Mouse (Mus musculus) CH12.LX (cell line): ENCODE measurements around the gene Ostm1.

Experiments used
- CHD2 ChIP-seq: IDR thresholded peaks from 2 replicates; pipeline ENCODE4 v1.6.1; 2011; ENCODE audit warnings: low read length, improper control_type of control experiment
- CTCF ChIP-seq, 2 experiments: IDR thresholded peaks in 1 of 2; conservative IDR thresholded peaks in 1 of 2; 2 replicates each; pipeline ENCODE4 v1.5.1; 2011 to 2012; ENCODE audit warnings: low read depth in 2 of 2, low read length in 2 of 2, improper control_type of control experiment in 1 of 2, inconsistent platforms in 1 of 2, mild to moderate bottlenecking in 1 of 2, moderate library complexity in 1 of 2
- ELF1 ChIP-seq: IDR thresholded peaks from 2 replicates; pipeline ENCODE4 v1.6.1; 2014; ENCODE audit warnings: low read depth, mild to moderate bottlenecking, inconsistent platforms, low read length, improper control_type of control experiment
- EP300 ChIP-seq: IDR thresholded peaks from 2 replicates; pipeline ENCODE4 v1.6.1; 2011; ENCODE audit warnings: low read length, improper control_type of control experiment
- JUND ChIP-seq: conservative IDR thresholded peaks from 2 replicates; pipeline ENCODE4 v1.6.1; 2011; ENCODE audit warnings: low read depth, low read length, improper control_type of control experiment
- MAX ChIP-seq: IDR thresholded peaks from 2 replicates; pipeline ENCODE4 v1.6.1; 2011; ENCODE audit warnings: low read length, improper control_type of control experiment
- POLR2A ChIP-seq: IDR thresholded peaks from 2 replicates; pipeline ENCODE4 v1.6.1; 2011; ENCODE audit warnings: low read depth, mild to moderate bottlenecking, improper control_type of control experiment, low read length
- RAD21 ChIP-seq: IDR thresholded peaks from 2 replicates; pipeline ENCODE4 v1.6.1; 2011; ENCODE audit warnings: low read depth, mild to moderate bottlenecking, low read length, improper control_type of control experiment, moderate library complexity
- SMC3 ChIP-seq: IDR thresholded peaks from 2 replicates; pipeline ENCODE4 v1.6.1; 2011; ENCODE audit warnings: low read depth, low read length, improper control_type of control experiment
- TCF12 ChIP-seq: IDR thresholded peaks from 2 replicates; pipeline ENCODE4 v1.6.1; 2014; ENCODE audit warnings: low read depth, mild to moderate bottlenecking, inconsistent platforms, low read length, improper control_type of control experiment
- USF1 ChIP-seq: IDR thresholded peaks from 2 replicates; pipeline ENCODE4 v1.6.1; 2014; ENCODE audit warnings: low read depth, mild to moderate bottlenecking, inconsistent platforms, low read length, improper control_type of control experiment
- ZMIZ1 ChIP-seq: IDR thresholded peaks from 2 replicates; pipeline ENCODE4 v1.6.1; 2012; ENCODE audit warnings: low read depth, mild to moderate bottlenecking, inconsistent platforms, low read length, improper control_type of control experiment
- ZNF384 ChIP-seq: IDR thresholded peaks from 2 replicates; pipeline ENCODE4 v1.6.1; 2012; ENCODE audit warnings: low read depth, low read length, improper control_type of control experiment, inconsistent platforms

DNA sequence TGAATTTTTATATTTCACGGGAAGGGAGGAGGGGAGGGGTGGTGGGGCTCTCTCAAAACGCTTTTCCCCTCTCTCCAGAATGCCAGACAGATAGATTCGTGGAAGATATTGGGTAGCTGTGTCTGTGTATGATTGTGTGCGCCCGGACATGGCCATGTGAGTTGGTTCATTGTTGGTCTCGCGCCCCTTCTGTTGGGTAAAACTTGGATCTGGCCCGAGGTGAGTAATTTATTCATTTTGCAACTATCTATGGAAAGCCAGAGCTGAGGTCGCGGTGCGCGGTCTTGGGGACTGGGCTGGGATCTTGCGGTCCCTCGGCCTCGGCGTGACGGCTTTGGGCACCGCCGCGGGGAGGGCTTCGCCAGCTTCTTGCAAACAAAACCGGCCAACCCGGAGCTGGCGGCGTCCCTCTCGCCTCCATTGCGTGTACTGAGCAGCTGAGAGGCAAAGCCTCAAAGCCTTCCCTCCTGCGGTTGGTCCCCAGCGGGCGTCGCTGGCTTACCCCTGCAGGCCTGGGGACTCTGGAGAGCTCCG, 347 bp downstream of the Ostm1 start:
- TF ChIP-seq ZMIZ1 (no peak), EP300 (no peak), TCF12 (no peak), RAD21 (no peak), POLR2A (no peak), SMC3 (no peak), ZNF384 (no peak), CTCF (conservative IDR thresholded peaks at IDR 0.05 in 1 of 2, IDR thresholded peaks at IDR 0.05 in 1 of 2; ENCODE audit: low read depth in 2 of 2, low read length in 2 of 2) (no peak), USF1 (no peak), JUND (no peak), CHD2 (no peak), MAX (no peak), ELF1 (no peak)
